Mouse (Mus musculus): ENCODE results near the gene Zfp688.
"Not testable (repeated sequence)": the region's sequence is repeated elsewhere in the genome, so short reads cannot be mapped to it uniquely, and the experiment has no call there.

Gene Zfp688

GRCm38 (mm10) chr7:127421388-127422191 is at the start of gene Zfp688:
Zfp688 (minus strand) TSS chr7:127422068.
- DNase-seq: peak; percentile 94

GRCm38 (mm10) chr7:127471646-127472010 is 49.8 kb upstream of the Zfp688 start:
- DNase-seq: no peak

GRCm38 (mm10) chr7:127470743-127471645 is 49.1 kb upstream of the Zfp688 start:
- peak; percentile 97 for DNase-seq

- no peak for DNase-seq
Measured at GRCm38 (mm10) chr7:127470011-127470715, 48.3 kb upstream of the Zfp688 start.

GRCm38 (mm10) chr7:127466606-127467005 is 44.7 kb upstream of the Zfp688 start:
- no peak for DNase-seq

GRCm38 (mm10) chr7:127465670-127466069 is 43.8 kb upstream of the Zfp688 start:
- DNase-seq: not testable (repeated sequence)

- DNase-seq: no peak
Measured at GRCm38 (mm10) chr7:127465191-127465590, 43.3 kb upstream of the Zfp688 start.

GRCm38 (mm10) chr7:127459311-127459710 is 37.4 kb upstream of the Zfp688 start, which contains the start of gene Prr14:
Prr14 (plus strand) TSS chr7:127459611.
- DNase-seq: not testable (repeated sequence)

- not testable (repeated sequence) for DNase-seq
Measured at GRCm38 (mm10) chr7:127458371-127459122, 36.7 kb upstream of the Zfp688 start.

- DNase-seq: no peak
Measured at GRCm38 (mm10) chr7:127454905-127455304, 33.0 kb upstream of the Zfp688 start.

- DNase-seq: no peak
Measured at GRCm38 (mm10) chr7:127453056-127453455, 31.2 kb upstream of the Zfp688 start.

GRCm38 (mm10) chr7:127449966-127450365 is 28.1 kb upstream of the Zfp688 start:
- no peak for DNase-seq

- peak; percentile 96 for DNase-seq
Measured at GRCm38 (mm10) chr7:127448521-127449300, 26.8 kb upstream of the Zfp688 start, which contains the start of gene Zfp689. Zfp689 (minus strand) TSS chr7:127449158.

GRCm38 (mm10) chr7:127443976-127444375 is 22.1 kb upstream of the Zfp688 start:
- no peak for DNase-seq

- no peak for DNase-seq
Measured at GRCm38 (mm10) chr7:127437724-127438123, 15.9 kb upstream of the Zfp688 start.

GRCm38 (mm10) chr7:127435206-127435605 is 13.3 kb upstream of the Zfp688 start:
- no peak for DNase-seq

- DNase-seq: no peak
Measured at GRCm38 (mm10) chr7:127426354-127426753, 4.5 kb upstream of the Zfp688 start.

GRCm38 (mm10) chr7:127425911-127426310 is 4.0 kb upstream of the Zfp688 start:
- DNase-seq: no peak

GRCm38 (mm10) chr7:127425291-127425690 is 3.4 kb upstream of the Zfp688 start:
- no peak for DNase-seq

- DNase-seq: peak; percentile 62
Measured at GRCm38 (mm10) chr7:127422247-127422646, 379 bp upstream of the Zfp688 start.

GRCm38 (mm10) chr7:127411418-127411817 is 10.4 kb downstream of the Zfp688 start:
- DNase-seq: no peak
